Mouse (Mus musculus) yolk sac, embryonic 10.5 days (tissue): ENCODE measurements at regions not wholly inside any gene's neighbourhood (a gene's known extent, or its start where the extent isn't known, plus 50 kb on each side); places are given as distances from the start of the nearest gene placed in this dataset.
"Not testable (repeated sequence)": the region's sequence is repeated elsewhere in the genome, so short reads cannot be mapped to it uniquely, and the experiment has no call there.

Experiments
- DNase-seq: peaks from one replicate; pipeline ENCODE4 v3.0.0-alpha.2; 2017; ENCODE audit warnings: low spot score

- DNase-seq, result peak; percentile 19
Observed at GRCm38 (mm10) chr5:18502831-18503230, 142.7 kb upstream of the Gnai1 start.

DNA sequence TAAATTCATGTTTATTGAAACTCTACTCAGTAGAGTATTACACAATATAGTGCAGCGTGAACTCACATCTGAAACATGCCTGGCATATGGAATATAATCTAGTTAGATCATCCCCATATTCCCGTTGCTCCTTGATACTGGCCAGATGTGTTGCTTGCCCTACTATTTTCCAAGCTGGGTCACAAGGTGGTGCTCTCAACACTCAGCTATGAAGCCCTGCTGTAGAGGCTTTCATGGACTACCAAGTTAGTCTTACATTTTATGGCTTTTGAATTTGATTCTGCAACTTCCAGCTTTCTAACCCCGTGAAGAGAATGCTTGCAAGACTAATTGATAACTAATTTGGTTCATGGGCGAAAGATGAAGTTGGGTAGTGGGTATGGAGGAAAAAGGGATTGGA, 134.2 kb upstream of the Gnai1 start:
- no peak for DNase-seq

DNA sequence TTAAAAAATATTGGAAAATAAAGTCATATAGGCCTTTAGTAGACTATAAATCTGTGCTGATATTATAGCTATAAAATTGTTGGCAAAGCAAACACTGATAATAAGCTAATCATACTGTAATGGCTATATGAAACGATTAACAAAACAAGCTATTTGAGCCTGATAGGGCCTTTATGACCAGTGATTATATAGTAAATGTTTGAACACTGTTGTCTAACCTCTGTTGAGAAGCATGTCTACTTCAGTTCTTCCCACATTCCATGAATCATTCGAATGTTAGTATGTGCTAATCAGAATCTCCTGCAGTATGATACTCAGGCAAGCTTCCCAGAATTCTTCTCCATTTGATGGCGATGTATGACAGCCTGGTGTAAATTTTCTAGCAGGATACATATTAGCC, 129.6 kb upstream of the Gnai1 start:
- no peak for DNase-seq

DNA sequence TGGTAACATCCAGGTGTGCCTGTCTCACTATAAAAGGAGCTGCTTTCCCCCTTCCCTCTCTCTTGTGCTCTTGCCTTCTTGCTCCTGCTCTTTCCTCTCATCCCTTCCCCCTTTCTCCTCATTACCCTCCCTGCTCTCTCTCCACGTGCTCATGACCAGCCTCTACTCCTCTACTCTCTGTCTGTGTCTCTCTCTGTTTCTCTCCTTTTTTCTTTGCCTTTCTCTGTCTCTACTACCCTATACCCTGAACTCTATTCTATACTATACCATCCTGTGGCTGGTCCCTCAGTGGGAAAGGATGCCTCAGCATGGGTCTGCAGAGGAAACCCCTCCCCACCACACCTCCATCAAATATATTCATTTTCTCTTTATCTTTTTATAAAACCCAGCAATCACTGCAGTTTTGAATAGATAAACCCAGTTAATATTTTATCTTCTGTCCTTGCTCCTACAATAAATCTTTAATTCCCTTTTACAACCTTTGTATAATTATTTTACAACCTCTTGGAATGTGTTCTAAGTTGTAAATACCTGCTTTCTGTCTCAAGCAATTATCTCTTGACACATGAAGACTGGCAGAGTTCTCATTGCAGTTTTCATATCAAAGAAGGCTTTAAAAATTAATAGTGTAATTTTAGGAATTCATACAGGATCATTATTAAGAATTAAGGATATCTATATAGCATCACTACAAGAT, 127.1 kb upstream of the Gnai1 start:
- DNase-seq, result no peak

DNA sequence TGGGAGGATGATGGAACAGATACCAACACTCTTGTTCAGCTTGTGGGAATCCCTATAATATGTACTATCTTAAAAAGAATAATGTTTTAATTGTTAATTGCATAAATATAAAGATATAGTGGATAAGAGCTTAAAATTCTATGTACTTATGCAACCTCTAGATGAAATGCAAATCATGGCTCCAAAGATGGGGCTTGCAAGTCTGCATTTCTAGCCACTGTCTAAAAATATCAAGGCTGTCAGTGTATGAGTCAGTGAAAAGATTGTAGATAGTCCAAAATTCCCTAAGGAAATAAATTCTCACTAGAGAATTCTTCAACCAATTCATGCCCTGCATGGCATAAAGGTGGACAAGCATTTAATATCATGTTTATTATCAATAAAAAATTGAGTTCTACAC, 124.2 kb upstream of the Gnai1 start:
- no peak for DNase-seq

DNA sequence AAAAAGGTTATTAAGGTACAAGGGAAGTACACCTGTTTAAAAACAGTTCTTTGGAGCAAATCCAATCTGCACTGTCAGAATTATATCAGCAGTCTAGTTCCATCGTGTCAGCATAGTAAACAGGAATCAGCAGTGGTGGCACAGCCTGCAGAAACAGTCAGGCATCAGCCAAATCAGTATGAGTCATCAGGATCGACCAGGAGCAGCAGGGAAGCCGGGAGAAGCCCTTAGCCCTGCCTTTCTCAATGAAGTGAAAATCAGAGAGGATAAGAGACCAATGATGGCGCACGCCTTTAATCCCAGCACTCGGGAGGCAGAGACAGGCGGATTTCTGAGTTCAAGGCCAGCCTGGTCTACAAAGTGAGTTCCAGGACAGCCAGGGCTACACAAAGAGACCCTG, 118.3 kb upstream of the Gnai1 start:
- DNase-seq, result no peak

- DNase-seq, result no peak
Observed at GRCm38 (mm10) chr5:18477372-18478017, 117.3 kb upstream of the Gnai1 start.

DNA sequence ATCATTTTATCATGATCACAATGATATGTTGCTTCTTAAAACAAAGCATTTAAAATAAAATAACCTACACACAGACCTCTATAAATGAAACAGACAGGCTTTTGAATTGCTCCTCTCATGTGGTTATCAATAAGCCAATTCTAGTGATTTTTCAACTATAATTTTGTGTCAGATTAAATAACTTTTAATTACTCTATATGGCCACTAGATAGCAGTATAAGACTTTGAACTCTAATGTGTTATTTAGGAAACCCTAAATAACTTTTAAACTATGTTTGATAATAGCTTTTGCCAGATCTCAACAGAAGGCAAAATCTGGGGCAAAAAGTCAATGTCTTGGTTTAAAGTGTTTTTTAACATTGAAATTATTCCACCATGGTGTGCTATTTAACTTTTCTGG, 112.0 kb upstream of the Gnai1 start:
- no peak for DNase-seq

- no peak for DNase-seq
Observed at GRCm38 (mm10) chr5:18457771-18458170, 97.6 kb upstream of the Gnai1 start.

DNA sequence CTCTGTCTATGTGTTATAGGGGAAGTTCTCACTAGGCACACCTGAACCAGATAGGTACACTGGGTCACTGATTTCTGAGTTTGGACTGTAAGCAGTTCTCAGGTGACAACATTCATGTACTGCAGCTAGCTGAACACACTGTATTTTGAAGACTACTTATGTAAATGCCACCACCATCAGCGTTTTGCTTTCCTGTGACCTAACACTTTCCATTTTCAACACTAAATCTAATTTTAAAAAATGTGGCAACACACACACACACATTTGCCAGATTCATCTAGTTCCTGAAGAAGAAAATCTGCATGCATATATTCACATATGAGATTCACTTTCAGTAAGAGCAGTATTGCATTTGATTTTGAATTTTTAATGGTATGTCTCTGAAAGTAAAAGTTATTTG, 96.0 kb upstream of the Gnai1 start:
- no peak for DNase-seq

GRCm38 (mm10) chr5:18452871-18453757, 93.0 kb upstream of the Gnai1 start:
- not testable (repeated sequence) for DNase-seq

- no peak for DNase-seq
Observed at GRCm38 (mm10) chr5:18449261-18449660, 89.1 kb upstream of the Gnai1 start.

DNA sequence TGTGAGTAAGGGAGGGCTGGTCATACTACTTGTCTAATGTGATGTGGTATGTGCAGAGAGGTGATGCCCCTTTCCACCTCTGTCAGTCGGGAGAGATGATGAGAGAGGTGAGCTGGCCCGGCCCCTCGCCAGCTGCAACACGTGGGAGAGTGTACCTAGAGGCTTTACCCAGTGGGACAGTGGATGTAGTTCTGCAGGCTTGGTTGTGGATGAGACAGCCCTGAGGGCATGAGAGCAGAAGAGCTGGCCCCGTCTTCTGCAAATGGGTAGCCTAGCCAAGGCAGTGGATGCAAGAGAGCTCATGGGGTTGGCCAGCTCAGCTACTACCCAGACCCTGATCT, 88.1 kb upstream of the Gnai1 start:
- no peak for DNase-seq

- no peak for DNase-seq
Observed at GRCm38 (mm10) chr5:18447665-18448329, 87.6 kb upstream of the Gnai1 start.

DNA sequence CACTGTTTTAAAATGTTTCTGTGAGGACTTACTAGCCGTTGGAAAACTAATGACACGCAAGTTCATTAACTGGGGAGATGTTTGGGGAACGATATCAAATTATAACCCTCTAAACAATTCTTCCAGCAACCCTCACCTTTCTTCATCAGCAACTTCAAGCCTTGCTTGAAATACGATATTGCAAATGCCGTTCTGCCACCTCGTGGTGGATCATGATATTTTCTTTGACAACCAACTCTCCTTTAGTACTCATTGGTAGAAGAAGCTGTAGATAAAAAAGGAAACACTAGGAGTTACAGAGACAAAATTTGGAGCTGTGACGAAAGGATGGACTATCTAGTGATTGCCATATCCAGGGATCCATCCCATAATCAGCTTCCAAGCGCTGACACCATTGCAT, 85.8 kb upstream of the Gnai1 start:
- peak; percentile 44 for DNase-seq

DNA sequence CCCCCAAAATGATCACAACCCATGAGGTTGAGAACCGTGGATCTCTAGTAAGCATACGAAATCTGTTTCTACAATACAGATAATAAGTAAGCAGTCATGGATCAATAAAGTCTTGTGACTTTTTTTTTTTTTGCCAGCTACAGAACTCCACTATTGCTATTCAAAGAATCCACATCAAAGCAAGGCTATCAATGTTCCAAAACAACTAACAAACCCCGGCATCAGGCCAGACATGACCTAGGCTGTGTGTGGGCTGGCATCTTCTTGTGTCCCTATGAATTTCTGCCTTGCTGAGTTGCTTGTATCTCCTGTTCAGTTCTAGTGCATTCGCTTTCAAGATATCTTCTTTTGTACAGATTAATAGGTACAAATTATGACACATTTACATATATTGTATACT, 79.8 kb upstream of the Gnai1 start:
- DNase-seq, result no peak

DNA sequence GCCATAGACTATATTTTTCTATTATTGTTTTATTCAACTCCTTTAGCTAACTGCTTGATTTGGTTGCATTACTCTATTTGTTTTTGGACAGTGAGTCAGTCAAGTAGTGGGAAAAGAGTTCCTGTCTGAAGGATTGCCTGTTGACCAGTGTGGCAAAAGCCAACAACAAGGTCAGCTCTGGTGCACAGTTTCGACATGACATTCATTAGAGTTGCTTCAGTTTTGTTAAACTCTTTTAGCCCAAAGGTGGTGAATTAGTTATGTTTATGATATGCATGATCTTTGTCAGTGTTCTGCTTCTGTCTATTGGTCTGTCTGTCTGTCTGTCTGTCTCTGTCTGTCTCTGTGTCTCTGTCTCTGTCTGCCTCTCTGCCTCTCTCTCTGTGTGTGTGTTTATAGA, 79.1 kb upstream of the Gnai1 start:
- DNase-seq, result no peak

DNA sequence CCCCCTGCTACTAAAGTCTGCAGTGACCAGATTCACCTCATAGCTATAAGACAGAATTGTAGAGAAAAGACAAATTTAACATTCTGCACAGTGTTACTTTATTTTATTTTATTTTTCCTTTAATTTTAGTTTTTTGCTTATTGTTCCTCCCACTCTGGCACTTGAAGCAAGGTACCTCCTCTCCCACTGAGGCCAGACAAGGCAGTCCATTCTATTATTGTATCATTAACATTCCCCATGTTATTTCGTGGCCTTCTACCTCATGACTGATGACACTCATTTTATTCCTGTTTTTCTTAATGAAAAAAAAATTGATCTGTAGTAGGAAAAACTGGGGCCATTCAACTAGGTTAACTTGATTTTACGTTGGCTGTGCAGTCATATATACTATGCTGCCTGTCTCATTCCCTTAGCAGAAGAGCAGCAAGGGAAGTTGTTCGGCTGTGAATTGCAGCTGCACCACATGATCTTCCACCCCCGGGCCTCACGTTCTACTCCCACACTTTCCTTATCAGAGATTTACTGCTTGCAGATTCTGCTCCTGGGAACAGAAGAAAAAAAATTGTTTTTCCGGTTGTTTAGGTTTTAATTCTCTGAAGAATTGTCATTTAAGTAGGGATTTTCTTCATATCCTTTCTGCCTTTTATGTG, 76.1 kb upstream of the Gnai1 start:
- DNase-seq, result no peak

DNA sequence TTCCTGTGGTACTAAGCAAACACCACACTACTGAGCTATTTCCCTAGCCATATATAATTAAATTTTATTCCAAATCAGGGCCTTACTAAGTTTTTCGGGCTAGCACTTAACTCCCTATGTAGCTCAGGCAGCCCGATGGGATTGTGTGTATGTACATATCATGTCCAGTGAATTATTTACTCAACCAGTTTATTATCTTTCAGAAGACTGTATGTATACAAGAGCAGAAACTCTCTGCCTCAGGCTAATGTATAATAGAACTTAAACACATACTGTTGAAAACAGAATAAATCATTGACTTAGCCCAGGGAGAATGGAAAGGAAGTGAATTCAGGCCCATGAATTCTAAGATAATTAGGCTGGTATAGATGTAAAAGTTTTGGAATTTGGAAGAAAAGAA, 74.1 kb upstream of the Gnai1 start:
- DNase-seq, result no peak

DNA sequence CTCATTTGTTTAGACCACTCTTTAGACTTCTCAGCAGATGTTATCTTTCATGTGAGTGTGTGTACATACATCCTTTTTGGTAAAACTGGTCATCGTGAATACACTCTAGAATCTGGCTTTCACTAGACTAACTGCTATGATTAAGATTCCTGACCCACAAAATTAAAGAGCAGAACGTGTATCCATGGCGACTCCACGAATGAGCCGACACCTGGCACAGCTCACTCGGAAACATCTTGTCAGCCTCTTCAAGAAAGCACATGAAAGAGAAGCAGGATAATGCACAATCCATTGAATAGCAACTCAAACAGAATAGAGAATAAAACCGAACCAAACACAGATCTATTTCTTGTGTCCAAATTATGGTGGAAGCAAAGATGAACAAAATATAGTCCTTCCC, 73.1 kb upstream of the Gnai1 start:
- DNase-seq, result no peak

DNA sequence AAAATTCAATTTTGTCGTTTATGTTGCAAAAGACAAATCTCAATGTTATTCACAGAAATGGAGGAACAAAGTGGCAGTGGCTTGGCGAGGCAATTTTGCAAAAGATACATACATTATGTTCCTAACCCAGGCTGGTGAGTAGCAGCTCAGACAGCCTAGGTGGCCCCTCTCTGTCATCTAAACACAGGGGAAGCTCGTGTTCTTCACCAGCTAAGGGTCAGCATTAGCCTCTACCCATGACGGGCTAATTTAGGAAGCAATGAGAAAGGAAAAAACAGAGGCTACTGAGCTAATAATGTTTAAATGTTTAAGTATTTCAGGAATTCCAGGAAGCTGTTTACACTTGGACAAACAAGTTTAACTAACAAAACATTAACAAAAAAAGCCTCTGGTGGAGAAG, 64.9 kb upstream of the Gnai1 start:
- no peak for DNase-seq

DNA sequence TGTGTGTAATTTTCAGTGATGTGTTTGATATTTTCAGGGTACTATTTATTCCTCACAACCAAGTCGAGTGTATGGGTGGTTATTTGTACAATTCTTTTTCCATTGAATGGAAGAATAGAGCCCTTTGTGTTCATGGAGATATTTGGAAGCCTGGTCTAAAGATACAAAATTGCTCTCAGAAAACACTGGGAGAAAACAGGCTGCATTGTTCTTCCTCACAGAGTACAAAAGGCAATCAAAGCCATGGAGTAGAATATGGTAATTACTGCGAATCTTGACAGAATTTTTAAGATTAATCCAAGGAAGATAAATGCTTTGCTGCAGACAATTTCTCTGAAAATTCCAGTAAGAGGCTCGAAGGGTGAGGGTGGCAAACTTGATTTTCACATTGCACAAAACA, 54.7 kb upstream of the Gnai1 start:
- DNase-seq, result no peak
